Mouse (Mus musculus): ENCODE results near the gene Tmem189.

DNA sequence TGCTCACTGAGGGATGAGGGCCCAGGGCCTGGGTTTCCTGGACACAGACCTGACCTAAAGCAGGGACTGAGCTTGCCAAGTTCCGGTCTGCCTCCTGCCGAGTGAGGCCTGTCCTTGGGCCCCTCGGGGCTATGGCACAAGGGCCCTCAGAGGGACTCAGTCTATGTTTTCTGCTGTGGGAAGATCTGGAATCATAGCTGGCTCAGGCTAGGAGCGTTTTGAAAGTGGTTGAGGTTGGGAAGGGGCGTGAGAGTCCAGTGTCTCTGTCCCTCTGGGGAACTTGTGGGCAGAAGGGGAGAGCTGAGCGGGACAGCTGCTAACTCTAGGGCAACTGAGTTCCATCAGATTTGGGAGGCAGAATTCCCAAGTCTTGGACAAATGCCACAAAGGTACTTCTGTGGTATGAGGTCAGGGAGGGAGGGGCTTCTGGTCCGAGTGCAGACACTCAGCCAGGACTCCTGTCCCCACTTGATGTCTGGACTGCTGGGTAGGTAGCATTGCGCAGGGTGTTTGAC lies 89.1 kb downstream of the Tmem189 start:
- TF ChIP-seq CTCF (IDR thresholded peaks at IDR 0.05; ENCODE audit: extremely low read depth, insufficient read depth, low read length) (no peak), POLR2A (IDR thresholded peaks at IDR 0.05; ENCODE audit: extremely low read depth, insufficient read depth, low read length) (no peak)
